Mouse (Mus musculus): ENCODE results near the gene Slc9a1.

The Slc9a1 gene

DNA sequence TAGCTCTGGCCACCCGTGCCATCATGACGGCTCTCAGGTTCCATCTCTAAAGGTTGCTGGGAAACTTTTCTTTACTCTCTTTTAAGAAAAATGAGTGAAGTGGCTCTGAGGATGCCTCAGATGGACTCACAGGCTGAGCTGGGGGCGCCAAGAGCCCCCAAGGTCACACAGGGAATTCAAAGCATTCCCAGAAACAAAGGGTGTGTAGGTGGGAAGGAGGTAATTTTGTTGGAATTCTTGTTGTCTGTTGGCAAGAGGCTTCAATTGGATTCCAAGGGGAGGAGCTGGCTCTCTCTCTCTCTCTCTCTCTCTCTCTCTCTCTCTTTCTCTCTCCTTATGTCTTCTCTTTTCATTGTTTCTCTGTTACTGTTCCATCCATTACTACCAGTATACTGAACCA is 72.7 kb downstream of the Slc9a1 start:
- no peak for DNase-seq

GRCm38 (mm10) chr4:133443085-133443484 is 73.6 kb downstream of the Slc9a1 start:
- no peak for DNase-seq

DNA sequence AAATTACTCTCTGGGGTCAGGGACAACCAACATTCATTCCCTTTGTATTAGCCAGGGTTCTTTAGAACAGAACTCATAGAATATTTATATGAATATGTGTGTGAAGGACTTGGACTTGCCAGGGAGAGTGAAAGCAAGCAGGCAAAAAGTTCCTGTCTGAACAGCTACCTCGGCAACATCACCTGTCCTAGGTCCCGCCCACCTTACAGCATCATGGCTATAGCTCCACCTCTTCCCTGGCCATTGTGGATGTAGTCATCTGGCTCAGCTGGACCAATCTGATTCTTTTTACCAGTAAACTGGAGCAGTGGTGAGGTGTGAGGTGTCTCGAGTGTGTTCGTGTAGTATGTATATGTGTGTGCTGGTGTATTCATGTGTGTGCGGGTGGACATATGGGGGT is 76.2 kb downstream of the Slc9a1 start:
- no peak for DNase-seq

DNA sequence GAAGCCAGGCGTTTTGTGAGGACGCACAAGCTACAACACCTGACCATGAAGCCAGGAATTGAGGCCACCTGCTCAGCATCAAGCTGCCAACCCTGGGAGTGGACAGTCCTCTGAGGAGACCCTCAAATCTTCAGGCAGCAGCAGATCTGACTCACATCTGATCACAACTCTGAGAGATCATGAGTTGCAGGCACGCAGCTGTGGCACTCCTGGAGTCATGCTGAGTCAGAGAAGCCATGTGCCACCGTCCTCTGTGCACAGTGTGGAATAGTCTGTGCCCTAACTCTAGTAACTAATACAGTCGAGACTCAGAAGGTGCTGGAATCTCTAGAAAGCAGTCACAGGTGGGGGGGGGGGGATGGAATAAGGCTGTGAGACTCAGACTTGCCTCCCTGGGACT is 77.9 kb downstream of the Slc9a1 start:
- DNase-seq, result no peak

GRCm38 (mm10) chr4:133447967-133448366 is 78.5 kb downstream of the Slc9a1 start:
- DNase-seq, result no peak

DNA sequence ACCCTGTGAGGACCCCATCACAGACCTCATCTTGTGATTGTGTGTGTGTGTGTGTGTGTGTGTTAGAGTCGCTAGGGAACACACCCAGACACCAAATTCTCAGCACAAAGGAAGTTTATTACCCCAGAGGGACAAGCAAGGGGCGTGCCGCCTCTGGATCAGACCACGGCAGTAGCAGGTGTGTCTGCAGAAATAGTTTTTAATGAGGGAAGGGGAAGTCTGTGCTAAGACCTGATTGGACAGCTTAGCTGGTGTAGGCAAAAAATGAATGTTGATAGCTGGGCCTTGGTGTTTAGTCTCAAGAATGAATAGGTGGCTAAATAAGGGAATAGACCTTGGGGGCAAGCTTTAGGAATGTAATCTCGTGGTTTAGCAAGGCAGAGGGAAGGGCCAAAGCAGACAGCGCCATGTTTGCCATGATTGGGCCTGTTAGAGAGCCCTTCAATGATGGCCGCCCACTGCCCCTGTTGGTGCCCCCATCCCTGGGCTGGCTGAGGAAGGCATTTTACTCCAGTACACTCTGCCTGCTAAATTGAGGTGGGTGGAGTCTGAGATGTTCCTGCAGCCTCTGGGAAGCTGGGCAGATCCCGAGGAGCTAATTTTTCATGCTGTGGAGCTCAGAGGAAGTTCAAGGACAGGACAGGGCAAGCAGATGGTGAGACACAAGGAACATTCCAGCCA is 79.3 kb downstream of the Slc9a1 start:
- no peak for DNase-seq

DNA sequence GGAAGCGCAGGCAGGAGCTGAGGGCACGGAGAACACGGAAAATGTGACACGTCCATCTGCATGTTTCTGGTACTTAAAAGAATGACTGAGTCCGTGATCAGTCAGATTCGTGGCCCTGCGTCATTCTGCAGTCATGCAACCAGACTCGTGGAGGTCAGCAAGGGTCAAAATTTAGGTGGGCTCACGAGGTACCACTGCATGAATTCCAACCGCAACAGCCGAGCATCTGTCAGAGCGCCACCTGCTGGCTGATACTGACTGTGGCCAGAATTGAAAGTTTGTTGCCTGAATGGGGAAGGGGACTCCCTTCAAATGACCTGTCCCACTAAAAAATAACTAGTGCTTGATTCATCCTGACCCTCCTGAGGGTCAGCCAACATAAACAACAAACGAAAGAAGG is 80.2 kb downstream of the Slc9a1 start:
- no peak for DNase-seq

GRCm38 (mm10) chr4:133451536-133451935 is 82.0 kb downstream of the Slc9a1 start:
- DNase-seq, result peak; percentile 41 to 51

- no peak for DNase-seq
Observed at GRCm38 (mm10) chr4:133452433-133452832, 82.9 kb downstream of the Slc9a1 start.

DNA sequence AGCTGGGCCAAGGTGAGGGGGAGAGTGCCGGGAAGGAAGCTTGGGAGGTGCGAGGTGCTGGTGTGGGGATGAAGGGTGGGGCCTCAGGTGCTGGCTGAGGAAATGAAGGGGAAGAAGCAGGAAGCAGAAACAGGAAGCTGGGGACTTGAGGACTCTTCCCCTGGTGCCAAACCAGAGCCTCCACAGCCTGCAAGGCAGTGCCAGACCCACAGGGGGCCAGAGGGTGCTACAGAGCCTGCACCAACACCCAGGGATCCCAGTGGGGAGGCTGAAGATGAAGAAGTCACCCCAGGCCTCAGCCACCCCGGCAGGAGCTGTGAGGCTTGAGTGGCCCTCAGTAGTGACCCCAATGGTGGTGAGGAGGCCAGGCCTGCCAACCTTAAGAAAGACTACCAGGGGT is 88.5 kb downstream of the Slc9a1 start:
- no peak for DNase-seq

- DNase-seq, result no peak
Observed at GRCm38 (mm10) chr4:133460006-133460405, 90.5 kb downstream of the Slc9a1 start.

GRCm38 (mm10) chr4:133460796-133461325 is 91.4 kb downstream of the Slc9a1 start:
- DNase-seq, result no peak

GRCm38 (mm10) chr4:133461362-133461761 is 91.9 kb downstream of the Slc9a1 start:
- DNase-seq, result no peak

GRCm38 (mm10) chr4:133463184-133463583 is 93.7 kb downstream of the Slc9a1 start:
- no peak for DNase-seq

GRCm38 (mm10) chr4:133468080-133468479 is 98.6 kb downstream of the Slc9a1 start:
- peak; percentile 32 to 45 for DNase-seq

- no peak for DNase-seq
Observed at GRCm38 (mm10) chr4:133469122-133469521, 99.6 kb downstream of the Slc9a1 start.

DNA sequence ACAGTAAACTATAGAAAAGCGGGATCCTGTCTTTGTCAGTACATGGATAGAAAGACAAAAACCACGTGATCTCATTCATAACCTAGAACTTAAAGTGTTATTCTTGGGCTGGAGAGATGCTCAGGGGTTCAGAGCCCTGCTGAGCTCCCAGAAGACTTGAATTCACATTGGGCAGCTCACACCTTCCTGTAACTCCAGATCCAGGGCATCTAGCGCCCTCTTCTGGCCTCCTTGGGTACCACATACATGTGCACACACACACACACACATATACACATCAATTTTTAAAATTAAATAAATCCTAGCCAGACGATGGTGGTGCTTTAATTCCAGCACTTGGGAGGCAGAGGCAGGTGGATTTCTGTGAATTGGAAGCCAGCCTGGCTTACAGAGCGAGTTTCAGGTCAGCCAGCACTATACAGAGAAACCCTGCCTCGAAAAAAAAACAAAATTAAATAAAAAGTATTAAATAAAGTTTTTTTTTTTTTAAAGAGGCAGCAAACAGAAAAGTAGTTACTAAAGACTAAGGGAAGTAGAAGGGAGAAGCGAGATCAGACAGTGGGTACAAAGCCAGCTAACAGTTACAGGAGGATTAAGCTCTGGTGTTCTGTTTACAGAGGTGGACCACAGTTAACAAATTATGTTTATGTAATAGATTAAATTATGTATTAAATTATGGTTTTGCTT is 101.8 kb downstream of the Slc9a1 start:
- no peak for DNase-seq

All from thymus, adult 18-20 months (tissue).